Mouse (Mus musculus): ENCODE results near the gene Slc7a8. TPM values are rescaled to one million over a fixed set of nuclear protein-coding genes. Genes with fewer than 3 reads are reported as not detected.

The Slc7a8 gene
- polyA plus RNA-seq, 2 experiments = 4.5 to 5.8 TPM

DNA sequence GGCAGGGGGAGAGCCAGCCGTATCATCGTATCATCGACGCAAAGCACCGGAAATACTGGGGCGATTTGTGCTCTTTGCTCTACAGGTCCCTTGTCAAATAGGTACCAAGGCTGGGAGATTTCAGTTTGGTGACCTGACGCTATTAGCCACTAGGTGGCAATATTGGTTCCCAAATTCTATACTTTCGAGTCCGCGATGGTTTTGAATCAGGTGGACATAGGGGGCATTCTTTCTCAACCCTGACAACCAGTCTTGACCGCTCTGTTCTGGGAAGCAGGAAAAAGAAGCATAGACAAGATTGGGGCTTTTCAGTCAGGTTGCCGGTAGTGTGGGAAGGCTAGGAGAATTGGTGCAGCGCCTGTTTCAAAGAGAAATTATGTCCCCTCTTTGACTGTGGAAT is 67.6 kb downstream of the Slc7a8 start:
- no peaks in the 10 kb centered on the region for H3K9me3 ChIP-seq (ENCODE audit: control insufficient read depth, low read length)
- ATAC-seq (ENCODE audit: low FRiP score, low read depth) = peak; percentile 17; the same call in 1 of the 2 replicates
- no peak for TF ChIP-seq POLR2A (IDR thresholded peaks at IDR 0.05; ENCODE audit: borderline replicate concordance, extremely low read depth, insufficient read depth, insufficient read length)

DNA sequence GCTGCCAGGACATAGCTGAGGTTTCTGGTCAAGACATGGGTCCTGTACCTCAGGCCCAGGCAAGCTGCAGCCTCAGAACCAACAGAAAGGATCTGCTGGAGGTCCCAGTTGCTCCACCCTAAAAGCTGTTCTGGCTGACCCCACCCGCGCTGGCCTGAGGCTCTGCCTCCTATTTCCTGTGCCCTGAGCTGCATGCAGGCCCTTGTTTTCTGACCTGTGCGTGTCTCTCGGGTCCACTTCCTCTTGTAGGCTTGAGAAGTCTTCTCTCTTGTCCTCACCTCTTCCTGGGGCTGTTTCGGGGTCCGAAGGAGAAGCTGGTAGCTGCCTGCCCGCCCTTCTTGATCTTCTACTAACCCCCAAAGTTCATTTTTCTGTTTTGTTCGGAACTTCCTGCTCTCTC is 68.9 kb downstream of the Slc7a8 start:
- Histone ChIP-seq H3K9ac (ENCODE audit: low read depth, low read length, severe bottlenecking) (no peak overlapping the region), H3K4me1 (ENCODE audit: control insufficient read depth, insufficient read depth, low read length) (no peaks in the 10 kb centered on the region), H3K27ac (replicated peaks; ENCODE audit: low read depth, low read length) (no peak overlapping the region), H3K27me3 (ENCODE audit: control insufficient read depth, insufficient read depth, low read length) (no peaks in the 10 kb centered on the region), H3K4me2 (replicated peaks; ENCODE audit: low read depth, low read length, severe bottlenecking) (no peak overlapping the region), H3K9me3 (ENCODE audit: control insufficient read depth, low read length) (no peaks in the 10 kb centered on the region), H3K36me3 (ENCODE audit: control insufficient read depth, insufficient read depth, low read length) (no peaks in the 10 kb centered on the region), H3K4me3 (replicated peaks; ENCODE audit: low read length) (no peak overlapping the region)
- no peak for TF ChIP-seq POLR2A (IDR thresholded peaks at IDR 0.05; ENCODE audit: borderline replicate concordance, extremely low read depth, insufficient read depth, insufficient read length)
- no peak for ATAC-seq (ENCODE audit: low FRiP score, low read depth)
- no peak for DNase-seq (ENCODE audit: low spot score)
- WGBS = 80% methylated on average over 8 of the region's 8 CpGs

More for the DNA sequence above, 67.6 kb downstream of the Slc7a8 start:
- H3K27me3 ChIP-seq (ENCODE audit: control insufficient read depth, insufficient read depth, low read length) = no peaks in the 10 kb centered on the region
- H3K27ac ChIP-seq (replicated peaks; ENCODE audit: low read depth, low read length) = no peak overlapping the region
- peak overlapping the region; percentile 55 for H3K4me2 ChIP-seq (replicated peaks; ENCODE audit: low read depth, low read length, severe bottlenecking)
- peak; percentile 82 for DNase-seq (ENCODE audit: low spot score)
- peak overlapping the region; percentile 22 for H3K4me3 ChIP-seq (replicated peaks; ENCODE audit: low read length)
- H3K4me1 ChIP-seq (ENCODE audit: control insufficient read depth, insufficient read depth, low read length) = no peaks in the 10 kb centered on the region
- no peak overlapping the region for H3K9ac ChIP-seq (ENCODE audit: low read depth, low read length, severe bottlenecking)
- 2% methylated on average over 13 of the region's 13 CpGs for WGBS
- no peaks in the 10 kb centered on the region for H3K36me3 ChIP-seq (ENCODE audit: control insufficient read depth, insufficient read depth, low read length)

DNA sequence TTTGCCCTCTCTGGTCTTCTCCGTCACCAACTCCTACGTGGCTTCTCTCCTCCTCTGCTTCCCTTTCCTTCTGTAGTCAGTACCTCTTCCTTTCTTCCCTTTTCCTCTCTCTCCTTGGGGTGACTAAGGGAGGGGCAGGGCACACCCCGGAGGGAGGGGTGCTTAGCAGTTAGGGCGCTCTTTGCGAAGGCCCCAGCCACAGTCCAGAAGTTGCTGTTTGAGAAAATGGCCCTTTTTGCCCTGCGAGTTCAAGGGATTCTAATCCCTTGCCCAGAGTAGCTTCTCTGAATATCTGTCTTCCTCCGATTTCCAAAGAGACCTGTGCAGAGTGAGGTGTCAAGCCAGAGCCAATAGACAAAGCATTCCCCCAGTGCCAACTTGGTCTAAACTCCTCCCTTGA is 69.7 kb downstream of the Slc7a8 start, which contains the start of gene Cebpe:
TSS of gene Cebpe (minus strand) at position 101 of the 400 bp plus-strand sequence.
- 85% methylated on average over 7 of the region's 7 CpGs for WGBS

DNA sequence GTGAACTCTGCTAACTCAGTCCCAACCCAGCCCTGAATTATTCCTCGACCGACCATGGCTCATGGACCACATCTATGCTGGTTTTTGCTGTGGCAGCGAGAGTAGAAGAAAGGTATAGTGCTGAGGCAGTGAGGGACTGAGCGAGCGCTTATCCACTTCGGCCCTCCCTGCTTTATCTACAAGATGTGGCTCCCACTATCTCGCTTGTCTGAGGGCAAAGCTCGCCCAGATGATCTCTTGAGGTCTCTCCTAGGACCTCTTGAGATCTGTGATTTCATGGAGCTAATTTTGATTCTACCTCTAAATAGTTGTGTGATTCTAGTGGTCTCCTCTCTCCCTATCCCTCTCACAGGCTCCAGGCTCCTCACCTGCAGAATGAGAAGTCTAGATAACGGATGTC is 72.7 kb downstream of the Slc7a8 start:
- ATAC-seq (ENCODE audit: low FRiP score, low read depth) (no peak), DNase-seq (ENCODE audit: low spot score) (no peak)
- H3K9ac ChIP-seq (ENCODE audit: low read depth, low read length, severe bottlenecking) = no peak overlapping the region
- no peak for TF ChIP-seq POLR2A (IDR thresholded peaks at IDR 0.05; ENCODE audit: borderline replicate concordance, extremely low read depth, insufficient read depth, insufficient read length)
- no peak overlapping the region for H3K27ac ChIP-seq (replicated peaks; ENCODE audit: low read depth, low read length)
- H3K36me3 ChIP-seq (ENCODE audit: control insufficient read depth, insufficient read depth, low read length) = no peaks in the 10 kb centered on the region
- H3K4me2 ChIP-seq (replicated peaks; ENCODE audit: low read depth, low read length, severe bottlenecking) = no peak overlapping the region
- no peaks in the 10 kb centered on the region for H3K9me3 ChIP-seq (ENCODE audit: control insufficient read depth, low read length)
- no peaks in the 10 kb centered on the region for H3K27me3 ChIP-seq (ENCODE audit: control insufficient read depth, insufficient read depth, low read length)
- no peak overlapping the region for H3K4me3 ChIP-seq (replicated peaks; ENCODE audit: low read length)
- 87% methylated on average over 9 of the region's 9 CpGs for WGBS
- no peaks in the 10 kb centered on the region for H3K4me1 ChIP-seq (ENCODE audit: control insufficient read depth, insufficient read depth, low read length)

More for the DNA sequence above, 69.7 kb downstream of the Slc7a8 start, which contains the start of gene Cebpe:
- Histone ChIP-seq H3K36me3 (ENCODE audit: control insufficient read depth, insufficient read depth, low read length) (no peaks in the 10 kb centered on the region), H3K4me3 (replicated peaks; ENCODE audit: low read length) (no peak within 1 kb of the TSS), H3K27me3 (ENCODE audit: control insufficient read depth, insufficient read depth, low read length) (no peaks in the 10 kb centered on the region), H3K27ac (replicated peaks; ENCODE audit: low read depth, low read length) (no peak within 1 kb of the TSS), H3K4me1 (ENCODE audit: control insufficient read depth, insufficient read depth, low read length) (no peaks in the 10 kb centered on the region), H3K9ac (ENCODE audit: low read depth, low read length, severe bottlenecking) (no peak within 1 kb of the TSS), H3K4me2 (replicated peaks; ENCODE audit: low read depth, low read length, severe bottlenecking) (no peak within 1 kb of the TSS), H3K9me3 (ENCODE audit: control insufficient read depth, low read length) (no peaks in the 10 kb centered on the region)
- DNase-seq (ENCODE audit: low spot score) (no peak), ATAC-seq (ENCODE audit: low FRiP score, low read depth) (no peak)
- no peak for TF ChIP-seq POLR2A (IDR thresholded peaks at IDR 0.05; ENCODE audit: borderline replicate concordance, extremely low read depth, insufficient read depth, insufficient read length)

DNA sequence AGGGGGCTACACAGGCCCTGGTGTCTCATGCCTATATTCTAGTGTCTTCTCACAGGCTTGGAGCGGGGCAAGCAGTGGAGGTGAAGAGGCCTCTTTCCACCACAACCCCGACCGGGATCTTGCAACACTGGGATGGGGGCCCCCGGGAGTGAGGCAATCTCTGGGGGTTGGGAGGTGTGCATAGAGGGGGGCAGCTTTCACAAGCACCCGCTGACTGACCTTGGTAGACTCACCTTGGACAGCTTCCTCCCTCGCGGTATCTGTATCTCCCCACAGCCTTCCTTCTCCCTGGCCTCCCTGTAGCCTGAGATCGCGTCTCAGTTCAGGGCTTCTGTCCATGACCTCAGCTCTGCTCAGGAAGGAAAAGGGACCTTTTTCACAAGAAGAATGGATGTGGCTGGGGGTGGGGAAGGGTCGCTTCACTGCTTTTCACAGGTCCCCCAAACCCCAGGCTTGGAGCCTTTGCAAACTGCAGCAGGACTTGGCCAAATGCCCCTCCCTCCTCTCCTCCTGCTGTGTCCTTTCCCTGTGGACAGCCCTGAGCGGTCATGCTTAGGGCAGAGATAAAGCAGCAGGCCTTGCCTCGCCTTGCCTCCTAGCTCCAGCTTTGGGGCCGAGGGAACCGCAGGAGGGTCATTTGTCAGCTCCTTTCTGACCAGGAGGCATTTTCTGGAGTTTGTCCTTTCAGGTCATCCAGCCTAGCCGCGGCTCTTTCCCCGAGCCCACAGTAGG is 75.0 kb downstream of the Slc7a8 start:
- Histone ChIP-seq H3K36me3 (ENCODE audit: control insufficient read depth, insufficient read depth, low read length) (no peaks in the 10 kb centered on the region), H3K4me1 (ENCODE audit: control insufficient read depth, insufficient read depth, low read length) (no peaks in the 10 kb centered on the region), H3K4me2 (replicated peaks; ENCODE audit: low read depth, low read length, severe bottlenecking) (no peak overlapping the region), H3K9ac (ENCODE audit: low read depth, low read length, severe bottlenecking) (no peak overlapping the region), H3K9me3 (ENCODE audit: control insufficient read depth, low read length) (no peaks in the 10 kb centered on the region), H3K27ac (replicated peaks; ENCODE audit: low read depth, low read length) (no peak overlapping the region), H3K4me3 (replicated peaks; ENCODE audit: low read length) (no peak overlapping the region), H3K27me3 (ENCODE audit: control insufficient read depth, insufficient read depth, low read length) (no peaks in the 10 kb centered on the region)
- ATAC-seq (ENCODE audit: low FRiP score, low read depth) (no peak), DNase-seq (ENCODE audit: low spot score) (no peak)
- TF ChIP-seq POLR2A (IDR thresholded peaks at IDR 0.05; ENCODE audit: borderline replicate concordance, extremely low read depth, insufficient read depth, insufficient read length) = no peak
- WGBS = 58% methylated on average over 17 of the region's 17 CpGs

Measured in limb, embryonic 14.5 days (tissue).